Mouse (Mus musculus): ENCODE data around the gene Rftn1. TPM values are rescaled to one million over a fixed set of nuclear protein-coding genes. Genes with fewer than 3 reads are reported as not detected.
A peak's percentile ranks its signal among the peaks of the same experiment; 100 is the strongest.

Gene Rftn1
- polyA plus RNA-seq, 2 experiments from 2014 or later, result 23.8 to 32.4 TPM

GRCm38 (mm10) chr17:50170935-50171545, 19.4 kb downstream of the Rftn1 start:
- ATAC-seq, result peak; percentile 13

GRCm38 (mm10) chr17:50169946-50170427, 20.5 kb downstream of the Rftn1 start:
- peak; percentile 54 for ATAC-seq

- no peak for ATAC-seq
Measured at GRCm38 (mm10) chr17:50160904-50161805, 29.3 kb downstream of the Rftn1 start.

GRCm38 (mm10) chr17:50160357-50160756, 30.1 kb downstream of the Rftn1 start:
- ATAC-seq, result no peak

- ATAC-seq, result no peak
Measured at GRCm38 (mm10) chr17:50159816-50160215, 30.7 kb downstream of the Rftn1 start.

GRCm38 (mm10) chr17:50158565-50158964, 31.9 kb downstream of the Rftn1 start:
- peak; percentile 91 for ATAC-seq

- ATAC-seq, result peak; percentile 57
Measured at GRCm38 (mm10) chr17:50157190-50158150, 33.0 kb downstream of the Rftn1 start.

GRCm38 (mm10) chr17:50152085-50152484, 38.4 kb downstream of the Rftn1 start:
- ATAC-seq, result no peak

- ATAC-seq, result no peak
Measured at GRCm38 (mm10) chr17:50151208-50151723, 39.2 kb downstream of the Rftn1 start.

- no peak for ATAC-seq
Measured at GRCm38 (mm10) chr17:50150416-50151207, 39.9 kb downstream of the Rftn1 start.

GRCm38 (mm10) chr17:50149690-50150210, 40.7 kb downstream of the Rftn1 start:
- ATAC-seq, result peak; percentile 89

- peak; percentile 33 for ATAC-seq
Measured at GRCm38 (mm10) chr17:50147831-50148587, 42.5 kb downstream of the Rftn1 start.

GRCm38 (mm10) chr17:50143354-50143753, 47.1 kb downstream of the Rftn1 start:
- ATAC-seq, result no peak

- ATAC-seq, result peak; percentile 40
Measured at GRCm38 (mm10) chr17:50142553-50142952, 47.9 kb downstream of the Rftn1 start.

- peak; percentile 65 for ATAC-seq
Measured at GRCm38 (mm10) chr17:50142151-50142550, 48.3 kb downstream of the Rftn1 start.

- ATAC-seq, result peak; percentile 91
Measured at GRCm38 (mm10) chr17:50136060-50136459, 54.4 kb downstream of the Rftn1 start.

- no peak for ATAC-seq
Measured at GRCm38 (mm10) chr17:50135466-50135865, 55.0 kb downstream of the Rftn1 start.

GRCm38 (mm10) chr17:50131698-50132097, 58.8 kb downstream of the Rftn1 start:
- ATAC-seq, result no peak

GRCm38 (mm10) chr17:50130421-50130820, 60.1 kb downstream of the Rftn1 start:
- no peak for ATAC-seq

GRCm38 (mm10) chr17:50128392-50128791, 62.1 kb downstream of the Rftn1 start:
- no peak for ATAC-seq
